Mouse (Mus musculus) heart, adult 2 months (tissue): Measurements from ENCODE around the gene Ttc21b. TPM values are rescaled to one million over a fixed set of nuclear protein-coding genes. Genes with fewer than 3 reads are reported as not detected.

Experiments
- DNase-seq, 2 experiments: peaks; one replicate each; pipeline ENCODE4 v3.0.0; 2021
- H3K27ac ChIP-seq: fragments of 200-600 bp; 2 replicates; pipeline ENCODE4 v1.8.1; 2022
- H3K27me3 ChIP-seq: fragments of 200-500 bp; 2 replicates; pipeline ENCODE4 v1.6.1; 2012; ENCODE audit warnings: mild to moderate bottlenecking, low read length, inconsistent platforms, mixed read lengths; ENCODE audit not compliant: control insufficient read depth, insufficient read depth
- H3K36me3 ChIP-seq: fragments of 200-500 bp; 2 replicates; pipeline ENCODE4 v1.6.1; 2012; ENCODE audit warnings: low read length, inconsistent platforms; ENCODE audit not compliant: control insufficient read depth, insufficient read depth
- H3K4me1 ChIP-seq: fragments of 200-500 bp; 2 replicates; pipeline ENCODE4 v1.6.1; 2011; ENCODE audit warnings: low read length; ENCODE audit not compliant: control insufficient read depth, insufficient read depth
- H3K4me3 ChIP-seq: fragments of 200-600 bp; 2 replicates; pipeline ENCODE4 v1.8.1; 2022
- H3K79me2 ChIP-seq: fragments of 200-500 bp; replicated peaks from 2 replicates; pipeline ENCODE4 v1.6.1; 2012; ENCODE audit warnings: mild to moderate bottlenecking, inconsistent platforms, low read length, moderate library complexity, mixed read lengths; ENCODE audit not compliant: control insufficient read depth, insufficient read depth
- H3K9ac ChIP-seq: fragments of 200-500 bp; 2 replicates; pipeline ENCODE4 v1.6.1; 2012; ENCODE audit warnings: low read depth, mild to moderate bottlenecking, control low read depth, inconsistent platforms, low read length, mixed read lengths
- CTCF ChIP-seq: fragments of 200-600 bp; IDR thresholded peaks from 2 replicates; pipeline ENCODE4 v1.8.1; 2022; ENCODE audit warnings: antibody characterized with exemption, mild to moderate bottlenecking, moderate library complexity
- EP300 ChIP-seq: fragments of 200-500 bp; IDR thresholded peaks from 2 replicates; pipeline ENCODE4 v1.6.1; 2011; ENCODE audit warnings: low read depth, low read length, control low read depth; ENCODE audit not compliant: insufficient read depth
- POLR2A ChIP-seq: fragments of 200-500 bp; IDR thresholded peaks from 2 replicates; pipeline ENCODE4 v1.6.1; 2011; ENCODE audit warnings: mild to moderate bottlenecking, low read depth, low read length, control low read depth; ENCODE audit not compliant: insufficient read depth
- WGBS: fragments of 180-500 bp; shearing (Covaris S2); methylation state at CpG from one replicate; pipeline ENCODE4 v1.1.7; 2018; 5-methylcytosine and 5-hydroxymethylcytosine counted together
- intact Hi-C: fragments of 180-260 bp; cut with DNase I; formaldehyde crosslinking; loops from one replicate; pipeline ENCODE4 v1.15.1; 2025
- polyA plus RNA-seq: library from polyadenylated mRNA; depleted of rRNA; stranded (reverse); fragments of >200 nt; gene quantifications from 2 replicates; pipeline ENCODE4 v1.2.3, GENCODE M21; 2012
- total RNA-seq, 2 experiments: library from RNA; stranded (reverse); gene quantifications; 2 replicates each; pipeline ENCODE4 v1.2.3; 2021

Ttc21b gene
- total and polyA plus RNA-seq, 3 experiments, result 3.0 to 4.0 (median 4.0) TPM

DNA sequence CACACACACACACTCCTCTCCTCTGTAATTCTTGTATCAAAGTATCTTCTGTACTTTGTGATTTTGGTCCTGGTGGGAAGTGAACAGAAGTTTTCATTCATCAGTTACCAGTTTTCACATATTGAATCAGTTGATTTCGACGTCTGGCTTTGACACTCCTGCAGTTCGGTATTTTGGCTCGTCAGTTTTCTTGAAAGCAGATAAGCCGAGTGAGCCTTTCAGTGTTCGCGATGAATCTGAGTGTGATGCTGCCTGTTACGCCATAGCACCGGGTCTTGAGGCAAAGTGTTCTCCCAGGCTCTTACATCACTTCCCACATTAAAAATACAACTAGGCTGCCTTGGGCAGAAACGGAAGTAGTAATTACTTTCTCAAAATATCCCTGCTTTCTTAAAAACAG lies 76.6 kb downstream of the Ttc21b start:
- Histone ChIP-seq H3K4me3 (no peak overlapping the region), H3K36me3 (no peaks in the 10 kb centered on the region), H3K27me3 (no peaks in the 10 kb centered on the region), H3K27ac (no peak overlapping the region), H3K9ac (no peak overlapping the region), H3K79me2 (no peaks in the 10 kb centered on the region), H3K4me1 (no peaks in the 10 kb centered on the region)
- intact Hi-C loops, result no loop called here
- WGBS, result 37% methylated on average over 10 of the region's 10 CpGs
- DNase-seq, result no peak
- TF ChIP-seq POLR2A (no peak), CTCF (no peak), EP300 (no peak)

- Histone ChIP-seq H3K27ac (no peak overlapping the region), H3K27me3 (no peaks in the 10 kb centered on the region), H3K4me1 (no peaks in the 10 kb centered on the region), H3K4me3 (no peak overlapping the region), H3K9ac (no peak overlapping the region), H3K36me3 (no peaks in the 10 kb centered on the region), H3K79me2 (no peaks in the 10 kb centered on the region)
- 89% methylated on average over 5 of the region's 5 CpGs for WGBS
- no peak for DNase-seq
- no peak for TF ChIP-seq EP300
- no peak for TF ChIP-seq CTCF
- TF ChIP-seq POLR2A, result no peak
- intact Hi-C loops, result no loop called here
Observed at GRCm38 (mm10) chr2:66178848-66179215, 77.6 kb downstream of the Ttc21b start.

DNA sequence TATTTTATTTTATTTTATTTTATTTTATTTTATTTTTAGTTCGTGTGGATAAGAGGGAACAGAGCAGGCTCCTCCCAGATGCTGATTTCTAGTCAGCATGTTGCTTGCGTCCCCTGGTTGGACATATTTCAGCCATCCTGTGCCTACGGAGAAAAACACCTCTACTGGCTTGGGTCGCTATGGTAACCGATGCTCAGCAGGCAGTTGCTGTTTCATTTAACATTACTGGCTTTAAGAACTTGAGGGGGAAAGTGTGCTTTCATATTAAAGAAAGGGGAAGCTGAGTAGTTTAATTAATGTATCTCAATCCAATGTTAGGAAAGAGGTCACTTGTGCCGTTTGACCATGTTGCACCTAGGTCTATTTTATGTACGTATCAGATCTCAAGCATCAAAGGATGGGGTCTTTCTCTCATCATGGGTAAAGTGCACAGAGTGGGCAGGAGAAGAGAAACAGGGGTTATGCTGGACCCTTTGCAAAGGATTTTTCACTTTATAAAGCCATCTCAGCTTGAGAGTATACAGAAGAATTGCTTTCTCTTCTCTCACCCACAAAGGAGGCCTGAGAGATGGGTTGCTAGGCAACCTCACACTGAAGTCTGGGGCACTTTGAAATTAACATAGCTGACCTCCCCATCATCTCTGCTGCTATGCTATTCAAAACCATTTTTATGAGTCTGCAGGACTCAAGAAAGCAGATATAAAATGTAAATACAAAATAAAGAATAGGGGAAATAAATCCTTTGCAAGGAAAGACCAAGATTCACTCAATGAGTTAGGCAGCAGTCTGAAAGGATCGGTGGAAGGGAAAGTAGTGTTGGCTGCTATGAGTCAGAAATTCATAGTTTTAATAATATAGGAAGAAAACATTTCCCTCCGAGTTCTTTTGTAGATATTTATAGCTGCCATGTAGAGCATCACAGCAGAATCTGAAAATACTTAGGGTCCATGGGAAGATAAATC lies 78.2 kb downstream of the Ttc21b start:
- no peaks in the 10 kb centered on the region for H3K27me3 ChIP-seq
- H3K4me1 ChIP-seq, result no peaks in the 10 kb centered on the region
- 75% methylated on average over 9 of the region's 9 CpGs for WGBS
- H3K36me3 ChIP-seq, result no peaks in the 10 kb centered on the region
- no peak for TF ChIP-seq CTCF
- no peak overlapping the region for H3K4me3 ChIP-seq
- H3K79me2 ChIP-seq, result no peaks in the 10 kb centered on the region
- no peak overlapping the region for H3K9ac ChIP-seq
- intact Hi-C loops, result no loop called here
- DNase-seq, result no peak
- no peak overlapping the region for H3K27ac ChIP-seq

GRCm38 (mm10) chr2:66177017-66177416 lies 79.4 kb downstream of the Ttc21b start:
- WGBS, result 81% methylated on average over 7 of the region's 7 CpGs
- no peak overlapping the region for H3K4me3 ChIP-seq
- intact Hi-C loops, result no loop called here
- no peak for DNase-seq
- no peaks in the 10 kb centered on the region for H3K36me3 ChIP-seq
- no peaks in the 10 kb centered on the region for H3K4me1 ChIP-seq
- no peak overlapping the region for H3K27ac ChIP-seq
- no peak overlapping the region for H3K9ac ChIP-seq
- H3K79me2 ChIP-seq, result no peaks in the 10 kb centered on the region
- H3K27me3 ChIP-seq, result no peaks in the 10 kb centered on the region
- no peak for TF ChIP-seq POLR2A
- no peak for TF ChIP-seq EP300
- TF ChIP-seq CTCF, result no peak

DNA sequence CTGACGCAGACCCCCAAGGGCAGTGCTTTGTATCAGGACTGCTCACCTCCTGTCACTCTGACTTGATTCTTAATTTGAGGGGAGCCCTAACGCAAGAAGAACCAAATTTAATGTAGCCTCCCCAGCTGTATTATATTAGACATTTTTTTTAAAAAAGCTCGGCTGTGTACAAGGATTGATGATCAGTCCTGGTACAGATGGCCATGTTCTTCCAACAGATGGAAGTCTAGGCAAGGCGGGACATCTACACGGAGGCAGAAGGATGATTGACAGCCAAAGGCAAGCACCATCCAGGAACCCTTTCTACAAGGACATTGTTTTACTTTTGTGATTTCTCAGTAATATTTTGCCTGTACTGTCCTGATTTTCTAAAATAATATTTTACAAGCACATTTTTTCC lies 83.3 kb downstream of the Ttc21b start:
- no peak for TF ChIP-seq POLR2A
- TF ChIP-seq CTCF, result no peak
- Histone ChIP-seq H3K4me3 (no peak overlapping the region), H3K9ac (no peak overlapping the region), H3K27me3 (no peaks in the 10 kb centered on the region), H3K36me3 (no peaks in the 10 kb centered on the region), H3K79me2 (no peaks in the 10 kb centered on the region), H3K27ac (no peak overlapping the region), H3K4me1 (no peaks in the 10 kb centered on the region; the same call in 1 of the 2 replicates)
- intact Hi-C loops, result no loop called here
- no peak for DNase-seq
- WGBS, result 85% methylated on average over 5 of the region's 5 CpGs

DNA sequence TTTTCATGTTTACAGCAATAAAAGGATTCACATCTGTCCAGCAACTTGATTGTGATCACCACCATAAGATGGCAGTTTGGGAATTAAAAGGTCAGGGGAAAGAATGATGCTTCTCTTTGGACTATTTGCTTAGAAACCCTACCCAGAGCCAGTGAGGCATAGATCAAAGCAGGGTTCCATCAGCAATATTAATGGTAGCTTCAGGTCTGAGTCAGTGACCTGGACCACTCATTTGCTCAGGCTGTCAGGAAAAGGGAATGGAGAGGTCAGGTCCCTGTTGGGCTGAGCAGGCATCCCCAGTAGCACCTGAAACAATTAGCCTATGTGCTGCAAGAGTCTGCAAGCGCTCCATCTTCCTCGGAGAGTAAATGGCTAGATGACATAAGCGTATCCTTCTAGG lies 84.8 kb downstream of the Ttc21b start:
- DNase-seq, result no peak
- H3K4me1 ChIP-seq, result no peaks in the 10 kb centered on the region; the same call in 1 of the 2 replicates
- no peak overlapping the region for H3K9ac ChIP-seq
- TF ChIP-seq EP300, result no peak
- TF ChIP-seq CTCF, result no peak
- TF ChIP-seq POLR2A, result no peak
- intact Hi-C loops, result no loop called here
- WGBS, result 95% methylated on average over 3 of the region's 3 CpGs
- no peak overlapping the region for H3K27ac ChIP-seq
- H3K36me3 ChIP-seq, result no peaks in the 10 kb centered on the region
- no peak overlapping the region for H3K4me3 ChIP-seq
- H3K27me3 ChIP-seq, result no peaks in the 10 kb centered on the region
- H3K79me2 ChIP-seq, result no peaks in the 10 kb centered on the region
